Mouse (Mus musculus): ENCODE measurements around the gene Pnmal2.
A peak's percentile ranks its signal among the peaks of the same experiment; 100 is the strongest.

The Pnmal2 gene

GRCm38 (mm10) chr7:16917447-16917846 is 27.0 kb upstream of the Pnmal2 start:
- DNase-seq (ENCODE audit: low spot score in 2 of 2): no peak

GRCm38 (mm10) chr7:16918014-16918413 is 26.5 kb upstream of the Pnmal2 start:
- peak in 1 of 2 experiments; percentile 80 for DNase-seq (ENCODE audit: low spot score in 2 of 2)

- no peak for DNase-seq (ENCODE audit: low spot score in 2 of 2)
These were observed 25.8 kb upstream of the Pnmal2 start for GRCm38 (mm10) chr7:16918670-16919069.

DNA sequence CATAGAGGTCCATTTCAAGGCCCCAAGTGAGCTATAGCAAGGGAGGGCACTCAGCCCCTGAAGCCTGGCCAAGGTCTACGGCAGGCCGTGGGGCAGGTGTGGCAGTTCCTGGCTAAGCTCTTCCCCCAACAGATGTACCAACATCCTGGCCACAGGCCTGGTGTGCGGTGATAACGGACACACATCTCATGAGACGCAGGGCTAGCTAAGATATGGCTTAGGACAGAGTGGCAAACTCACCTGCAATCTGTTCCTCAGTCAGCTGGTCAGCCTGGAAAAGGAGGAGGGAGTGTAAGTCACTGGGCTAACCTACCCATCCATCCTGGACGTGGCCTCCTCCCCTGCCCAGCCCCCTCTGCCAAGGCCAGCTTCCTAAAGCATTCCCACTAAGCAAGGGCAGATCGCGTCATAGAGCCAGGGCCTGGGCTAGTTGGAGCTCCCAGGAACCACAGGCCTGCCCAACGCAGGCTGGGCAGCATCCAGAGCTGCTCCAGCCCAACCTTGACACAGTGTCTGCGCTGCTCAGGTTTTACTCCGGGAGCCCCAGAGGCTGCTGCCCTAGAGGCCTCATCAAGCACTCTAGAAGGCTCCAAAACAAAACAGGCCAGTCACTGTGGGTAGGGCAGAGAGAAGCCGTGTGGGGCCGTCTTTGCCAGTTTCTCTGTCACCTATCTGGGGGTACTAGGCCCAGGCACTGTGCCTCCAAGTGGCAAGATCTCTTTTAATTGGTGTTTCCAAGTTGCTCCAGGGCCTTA is 24.9 kb upstream of the Pnmal2 start:
- DNase-seq (ENCODE audit: low spot score in 2 of 2): peak in 1 of 2 experiments; percentile 26

- no peak for DNase-seq (ENCODE audit: low spot score in 2 of 2)
These were observed 24.3 kb upstream of the Pnmal2 start for GRCm38 (mm10) chr7:16920150-16920579.

DNA sequence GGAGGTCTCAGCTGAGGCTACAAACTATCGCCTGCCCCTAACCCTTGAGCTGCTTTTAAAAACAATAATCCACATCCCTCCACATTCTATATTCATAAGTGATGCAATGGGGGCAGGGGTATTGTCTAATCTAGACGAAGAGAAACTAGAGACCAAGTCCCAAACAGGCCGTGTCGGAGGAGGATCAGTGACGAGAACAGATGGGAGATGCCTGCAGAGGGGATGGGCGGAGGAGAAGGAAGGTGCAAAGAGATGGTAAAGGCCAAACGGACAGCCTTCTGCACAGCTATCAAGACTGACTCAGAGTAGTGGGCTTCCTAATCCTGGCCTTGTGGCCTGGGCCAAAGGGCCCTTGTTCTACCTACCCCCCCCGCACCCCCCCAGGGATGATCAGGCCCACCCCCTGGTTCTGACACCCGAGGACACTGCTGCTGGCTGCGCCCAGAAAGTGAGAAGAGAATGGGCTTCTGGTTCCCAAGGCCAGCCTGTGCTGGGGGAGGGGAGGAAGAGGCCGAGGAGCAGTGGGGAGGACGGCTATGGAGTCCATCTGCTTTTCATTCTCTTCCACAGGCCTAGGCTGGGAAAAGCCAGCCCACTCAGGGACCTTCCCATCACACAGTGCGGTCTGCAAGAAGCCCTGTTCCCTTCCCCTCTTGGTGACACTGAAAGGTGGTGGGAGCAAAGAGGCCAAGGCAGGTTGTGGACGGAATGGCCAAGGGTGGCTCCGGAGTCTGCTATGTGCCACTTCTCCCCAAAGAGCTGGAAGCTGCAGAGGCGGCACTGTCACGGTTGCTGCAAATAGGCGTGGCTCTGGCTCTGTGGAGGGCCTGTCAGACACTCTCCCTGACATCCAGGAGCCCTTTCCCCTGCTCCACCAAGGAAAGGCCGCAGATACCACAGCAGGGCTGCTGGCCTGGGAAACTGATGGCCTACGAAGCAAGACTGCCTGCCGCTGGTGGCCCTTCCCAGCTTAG is 23.4 kb upstream of the Pnmal2 start:
- DNase-seq (ENCODE audit: low spot score in 2 of 2): peak in 1 of 2 experiments; percentile 46

DNA sequence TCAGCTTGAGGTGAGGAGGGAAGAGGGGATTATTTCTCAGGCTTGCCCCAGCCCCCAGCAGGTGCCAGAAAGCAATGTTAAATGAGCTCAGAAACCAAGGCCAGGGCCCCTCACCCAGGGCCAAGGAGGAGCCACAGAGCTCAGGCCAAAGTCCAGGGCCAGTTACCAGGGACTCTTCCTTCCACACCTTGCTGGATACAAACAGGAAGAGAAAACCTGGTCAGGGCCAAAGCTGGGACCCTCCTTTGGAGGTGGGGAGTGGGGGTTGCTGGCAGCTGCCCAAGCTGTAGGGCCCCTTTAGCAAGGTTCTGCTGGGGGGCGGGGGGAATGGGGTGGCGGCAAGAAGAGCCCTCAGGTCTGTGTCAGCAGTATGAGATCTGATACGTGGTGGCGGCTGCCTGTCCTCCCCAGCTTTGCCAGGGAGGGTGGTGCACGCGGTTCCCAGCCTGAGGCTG is 22.6 kb upstream of the Pnmal2 start:
- no peak for DNase-seq (ENCODE audit: low spot score in 2 of 2)

GRCm38 (mm10) chr7:16922360-16922973 is 22.0 kb upstream of the Pnmal2 start:
- peak in 1 of 2 experiments; percentile 64 for DNase-seq (ENCODE audit: low spot score in 2 of 2)

GRCm38 (mm10) chr7:16923283-16924036 is 21.0 kb upstream of the Pnmal2 start:
- DNase-seq (ENCODE audit: low spot score in 2 of 2): peak in 1 of 2 experiments; percentile 61

DNA sequence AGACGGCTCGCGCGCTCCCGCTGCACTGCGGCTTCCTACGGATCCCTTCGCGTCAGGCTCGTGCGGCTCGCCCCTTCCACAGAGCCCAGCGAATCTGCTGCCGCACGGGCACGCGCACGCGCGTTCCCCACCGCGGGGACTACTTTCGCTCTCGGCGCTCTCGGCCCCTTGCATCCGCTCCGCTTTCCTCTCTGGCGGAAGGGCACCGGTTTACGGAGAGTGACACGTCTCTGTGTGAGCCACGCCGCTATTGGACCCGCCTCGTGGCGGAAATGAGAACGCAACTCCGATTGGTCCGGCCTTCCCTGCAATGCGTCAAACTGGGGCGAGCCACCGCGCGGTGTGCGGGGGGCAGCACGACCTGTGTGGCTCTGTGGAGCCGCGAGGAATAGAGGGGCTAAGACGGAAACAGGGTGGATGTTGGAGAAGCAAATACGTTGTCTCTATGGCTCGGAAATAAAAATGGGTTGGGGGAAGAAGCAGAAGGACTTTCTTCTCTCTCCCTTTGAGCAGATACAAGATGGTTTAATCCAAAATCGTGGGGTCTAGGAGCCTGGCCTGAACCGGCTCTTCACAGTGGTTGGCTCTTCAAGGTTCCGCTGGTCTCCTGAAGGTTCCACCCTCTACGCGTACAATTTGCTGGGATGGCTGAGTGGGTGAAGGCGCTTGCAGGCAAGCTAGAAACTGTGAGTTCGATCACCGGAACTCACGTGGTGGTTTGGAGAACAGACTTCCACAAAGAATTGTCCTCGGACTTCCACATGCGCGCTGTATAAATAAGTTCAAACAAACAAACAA is 20.2 kb upstream of the Pnmal2 start, which contains the start of gene Calm3:
TSS of gene Calm3 (minus strand) at position 78 of the 798 bp plus-strand sequence.
- DNase-seq (ENCODE audit: low spot score in 2 of 2): peak; percentile 97 to 100

DNA sequence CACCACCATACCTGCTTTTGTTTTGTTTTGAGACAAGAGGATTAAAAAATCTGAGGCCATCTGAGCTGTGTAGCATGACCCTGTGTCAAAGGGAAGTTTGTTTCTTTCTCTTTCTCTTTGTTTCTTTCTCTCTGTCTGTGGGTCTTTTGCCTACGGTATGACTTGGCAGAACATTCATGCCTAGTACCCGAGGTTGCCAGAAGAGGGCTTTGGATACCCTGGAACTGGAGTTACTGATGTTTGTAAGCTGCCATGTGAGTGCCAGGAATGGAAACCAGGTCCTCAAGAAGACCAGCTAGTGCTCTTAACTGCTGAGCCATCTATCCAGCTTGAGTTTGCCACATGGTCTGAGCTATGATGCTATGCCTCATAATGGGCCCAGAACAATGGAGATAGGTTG is 16.1 kb upstream of the Pnmal2 start:
- no peak for DNase-seq (ENCODE audit: low spot score in 2 of 2)

- peak in 1 of 2 experiments; percentile 89 for DNase-seq (ENCODE audit: low spot score in 2 of 2)
These were observed 13.6 kb upstream of the Pnmal2 start for GRCm38 (mm10) chr7:16930850-16931249.

DNA sequence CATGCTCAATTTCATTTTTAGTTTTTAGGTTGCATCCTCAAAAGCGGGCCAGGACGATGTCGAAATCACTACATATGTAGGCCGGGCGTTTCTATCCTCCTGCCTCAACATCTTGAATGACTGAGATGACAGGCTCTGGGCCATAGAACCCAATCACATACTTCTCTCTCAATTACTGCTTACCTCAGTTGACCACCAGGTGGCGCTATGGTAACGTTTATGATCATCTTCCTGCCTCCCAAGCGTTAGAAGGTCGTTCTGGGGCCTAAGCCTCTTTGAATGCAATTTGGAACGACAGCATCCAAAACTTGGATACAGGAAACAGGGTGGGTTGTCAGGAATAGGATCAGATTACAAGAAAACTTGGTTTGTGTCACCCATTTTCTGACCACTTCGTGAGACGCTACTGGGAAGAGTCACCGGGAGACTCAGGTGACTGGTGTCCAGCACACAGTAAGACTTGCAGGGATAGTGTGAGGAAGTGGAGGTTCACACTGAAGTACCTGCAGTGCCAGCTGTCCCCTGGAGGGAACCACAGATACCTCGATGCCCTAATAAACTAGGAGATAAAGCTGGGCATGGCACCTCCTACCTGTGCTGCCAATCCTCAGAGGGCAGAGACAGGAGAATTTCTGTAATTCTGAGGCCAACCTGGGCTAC is 12.4 kb upstream of the Pnmal2 start:
- peak in 1 of 2 experiments; percentile 96 for DNase-seq (ENCODE audit: low spot score in 2 of 2)

- DNase-seq (ENCODE audit: low spot score in 2 of 2): peak in 1 of 2 experiments; percentile 84
These were observed 11.5 kb upstream of the Pnmal2 start for GRCm38 (mm10) chr7:16932704-16933577.

DNA sequence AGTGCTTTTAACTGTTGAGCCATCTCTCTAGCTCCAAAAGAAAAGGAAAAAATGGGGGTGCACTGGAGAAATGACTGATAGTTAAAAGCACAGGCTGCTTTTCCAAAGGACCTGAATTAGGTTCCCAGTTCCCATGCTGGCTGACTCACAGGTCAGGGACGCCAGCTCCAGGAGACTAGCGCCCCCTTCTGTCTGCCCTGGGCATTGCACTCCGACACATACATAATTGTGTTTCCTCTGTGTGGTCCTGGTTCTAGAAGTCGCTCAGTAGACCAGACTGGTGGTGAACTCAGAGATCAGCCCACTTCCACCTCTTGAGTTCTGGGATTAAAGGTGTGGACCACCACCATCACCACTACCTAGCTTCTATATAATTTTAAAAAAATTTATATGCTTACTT is 7.2 kb upstream of the Pnmal2 start:
- no peak for DNase-seq (ENCODE audit: low spot score in 2 of 2)

- DNase-seq (ENCODE audit: low spot score in 2 of 2): peak in 1 of 2 experiments; percentile 71
These were observed 6.2 kb upstream of the Pnmal2 start for GRCm38 (mm10) chr7:16938117-16938791.

- peak; percentile 83 for DNase-seq (ENCODE audit: low spot score in 2 of 2)
These were observed 4.2 kb upstream of the Pnmal2 start for GRCm38 (mm10) chr7:16940292-16940691.

GRCm38 (mm10) chr7:16942861-16943260 is 1.6 kb upstream of the Pnmal2 start:
- DNase-seq (ENCODE audit: low spot score in 2 of 2): no peak

Measured in left cerebral cortex, adult 9 months (tissue).